Mouse (Mus musculus): ENCODE results near the gene Agtpbp1.

DNA sequence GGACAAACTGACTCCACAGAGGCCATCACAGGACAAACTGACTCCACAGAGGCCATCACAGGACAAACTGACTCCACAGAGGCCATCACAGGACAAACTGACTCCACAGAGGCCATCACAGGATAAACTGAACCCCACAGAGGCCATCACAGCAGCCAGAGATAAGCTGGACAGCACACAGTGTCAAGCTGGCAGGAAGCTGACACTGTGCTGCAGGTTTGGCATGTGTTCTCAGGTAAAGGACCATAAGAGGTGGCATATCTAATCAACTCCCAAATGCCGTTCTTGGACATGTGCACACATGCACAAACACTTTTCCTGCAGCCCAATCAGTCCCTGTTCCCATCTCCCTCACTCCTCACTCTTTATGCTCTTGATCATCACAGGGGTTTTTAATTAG lies 78.6 kb downstream of the Agtpbp1 start:
- TF ChIP-seq POLR2A (IDR thresholded peaks at IDR 0.05; ENCODE audit: borderline replicate concordance, extremely low read depth, insufficient read depth, insufficient read length, poor library complexity, severe bottlenecking), result no peak
- no peak for TF ChIP-seq CTCF (IDR thresholded peaks at IDR 0.05; ENCODE audit: borderline replicate concordance, extremely low read depth, insufficient read depth, insufficient read length)

Measured in brain, embryonic 14.5 days (tissue).